Mouse (Mus musculus): ENCODE measurements around the gene Pnma5. TPM values are rescaled to one million over a fixed set of nuclear protein-coding genes. Genes with fewer than 3 reads are reported as not detected.

The Pnma5 gene
- total and polyA plus RNA-seq, 3 experiments, result 0.08 to 0.11 TPM; not detected in 1

GRCm38 (mm10) chrX:73012846-73013245 lies 24.1 kb downstream of the Pnma5 start:
- H3K9ac ChIP-seq (ENCODE audit: control insufficient read depth, low read depth, low read length, poor library complexity, severe bottlenecking), result no peak overlapping the region
- DNase-seq (ENCODE audit: low read depth, low spot score), result no peak
- H3K27me3 ChIP-seq (ENCODE audit: control insufficient read depth in 1 of 2, insufficient read depth in 2 of 2, low read length in 2 of 2), result no peaks in the 10 kb centered on the region
- H3K4me1 ChIP-seq (ENCODE audit: control insufficient read depth in 1 of 2, insufficient read depth in 2 of 2, low read length in 2 of 2), result no peaks in the 10 kb centered on the region
- no peak overlapping the region for H3K4me3 ChIP-seq (ENCODE audit: control insufficient read depth in 1 of 2, insufficient read depth in 1 of 2, low read depth in 2 of 2, low read length in 2 of 2)
- no peaks in the 10 kb centered on the region for H3K9me3 ChIP-seq (replicated peaks; ENCODE audit: insufficient read depth, low read length)
- H3K79me2 ChIP-seq (ENCODE audit: control insufficient read depth, insufficient read depth, low read length, poor library complexity), result no peaks in the 10 kb centered on the region
- TF ChIP-seq CHD2 (IDR thresholded peaks at IDR 0.05; ENCODE audit: low read length) (no peak), GABPA (IDR thresholded peaks at IDR 0.05; ENCODE audit: low read depth, low read length) (no peak), NRF1 (IDR thresholded peaks at IDR 0.05; ENCODE audit: insufficient read depth, low read depth, low read length, poor library complexity, severe bottlenecking) (no peak), MEF2A (IDR thresholded peaks at IDR 0.05; ENCODE audit: extremely low read depth, insufficient replicate concordance, low read depth, low read length, poor library complexity, severe bottlenecking) (no peak), ELF1 (IDR thresholded peaks at IDR 0.05; ENCODE audit: low read depth, low read length) (no peak), SIN3A (IDR thresholded peaks at IDR 0.05; ENCODE audit: low read length) (no peak), EP300 (IDR thresholded peaks at IDR 0.05; ENCODE audit: low read depth in 1 of 2, low read length in 2 of 2) (no peak), ZKSCAN1 (IDR thresholded peaks at IDR 0.05; ENCODE audit: low read depth, low read length) (no peak), ZC3H11A (IDR thresholded peaks at IDR 0.05; ENCODE audit: low read depth, low read length) (no peak), RCOR1 (IDR thresholded peaks at IDR 0.05; ENCODE audit: low read depth, low read length) (no peak), KAT2A (conservative IDR thresholded peaks at IDR 0.05; ENCODE audit: low read depth, low read length) (no peak), E2F4 (IDR thresholded peaks at IDR 0.05; ENCODE audit: borderline replicate concordance, low read depth, low read length) (no peak), POLR2AphosphoS5 (IDR thresholded peaks at IDR 0.05; ENCODE audit: borderline replicate concordance, low read depth, low read length) (no peak), HCFC1 (IDR thresholded peaks at IDR 0.05; ENCODE audit: low read depth, low read length) (no peak), BHLHE40 (IDR thresholded peaks at IDR 0.05; ENCODE audit: borderline replicate concordance, low read depth, low read length) (no peak), POLR2AphosphoS2 (IDR thresholded peaks at IDR 0.05; ENCODE audit: low read length) (no peak), ZMIZ1 (IDR thresholded peaks at IDR 0.05; ENCODE audit: low read depth, low read length) (no peak)
- H3K36me3 ChIP-seq (ENCODE audit: control insufficient read depth in 1 of 2, insufficient read depth in 2 of 2, low read length in 2 of 2), result no peaks in the 10 kb centered on the region
- H3K27ac ChIP-seq (ENCODE audit: control insufficient read depth, low read depth, low read length), result no peak overlapping the region

GRCm38 (mm10) chrX:73007597-73008479 lies 29.1 kb downstream of the Pnma5 start:
- Histone ChIP-seq H3K9me3 (replicated peaks; ENCODE audit: insufficient read depth, low read length) (no peaks in the 10 kb centered on the region), H3K9ac (ENCODE audit: control insufficient read depth, low read depth, low read length, poor library complexity, severe bottlenecking) (peak overlapping the region; percentile 65), H3K4me1 (ENCODE audit: control insufficient read depth in 1 of 2, insufficient read depth in 2 of 2, low read length in 2 of 2) (no peaks in the 10 kb centered on the region; a peak in 1 of 4 replicates), H3K36me3 (ENCODE audit: control insufficient read depth in 1 of 2, insufficient read depth in 2 of 2, low read length in 2 of 2) (peaks cover 0 to 7% of the 10 kb centered on the region in 2 experiments; a peak in 2 of 4 replicates), H3K79me2 (ENCODE audit: control insufficient read depth, insufficient read depth, low read length, poor library complexity) (no peaks in the 10 kb centered on the region), H3K4me3 (ENCODE audit: control insufficient read depth in 1 of 2, insufficient read depth in 1 of 2, low read depth in 2 of 2, low read length in 2 of 2) (peak overlapping the region; percentile 65 to 84), H3K27ac (ENCODE audit: control insufficient read depth, low read depth, low read length) (peak overlapping the region; percentile 81), H3K27me3 (ENCODE audit: control insufficient read depth in 1 of 2, insufficient read depth in 2 of 2, low read length in 2 of 2) (no peaks in the 10 kb centered on the region)
- DNase-seq (ENCODE audit: low read depth, low spot score), result peak; percentile 90
- TF ChIP-seq MAFK (IDR thresholded peaks at IDR 0.05; ENCODE audit: borderline replicate concordance, low read depth, low read length) (no peak), GABPA (IDR thresholded peaks at IDR 0.05; ENCODE audit: low read depth, low read length) (no peak), RCOR1 (IDR thresholded peaks at IDR 0.05; ENCODE audit: low read depth, low read length) (no peak), MXI1 (IDR thresholded peaks at IDR 0.05; ENCODE audit: low read depth, low read length) (peak; percentile 43; the same call in 1 of the 2 replicates), USF1 (IDR thresholded peaks at IDR 0.05; ENCODE audit: low read depth, low read length) (no peak), ZMIZ1 (IDR thresholded peaks at IDR 0.05; ENCODE audit: low read depth, low read length) (peak; percentile 41; the same call in 1 of the 2 replicates), BHLHE40 (IDR thresholded peaks at IDR 0.05; ENCODE audit: borderline replicate concordance, low read depth, low read length) (no peak), ZNF384 (IDR thresholded peaks at IDR 0.05; ENCODE audit: low read depth, low read length) (0 out of 2 replicates have a peak, but pooled peaks have one; percentile 23), SIN3A (IDR thresholded peaks at IDR 0.05; ENCODE audit: low read length) (peak; percentile 54; the same call in 1 of the 2 replicates), RAD21 (IDR thresholded peaks at IDR 0.05; ENCODE audit: low read depth, low read length) (peak; percentile 98), ZC3H11A (IDR thresholded peaks at IDR 0.05; ENCODE audit: low read depth, low read length) (peak; percentile 97), NELFE (IDR thresholded peaks at IDR 0.05; ENCODE audit: low read depth, low read length) (peak; percentile 56), EP300 (IDR thresholded peaks at IDR 0.05; ENCODE audit: low read depth in 1 of 2, low read length in 2 of 2) (0 out of 4 replicates have a peak, but pooled peaks of 1 of the 2 experiments have one; percentile 14), MYC (IDR thresholded peaks at IDR 0.05; ENCODE audit: low read depth, low read length) (peak; percentile 19; the same call in 1 of the 2 replicates), MAX (IDR thresholded peaks at IDR 0.05; ENCODE audit: low read length) (peak; percentile 24; the same call in 1 of the 2 replicates), ZKSCAN1 (IDR thresholded peaks at IDR 0.05; ENCODE audit: low read depth, low read length) (no peak), JUND (IDR thresholded peaks at IDR 0.05; ENCODE audit: low read depth, low read length) (no peak), TAL1 (IDR thresholded peaks at IDR 0.05; ENCODE audit: low read length) (no peak), KAT2A (conservative IDR thresholded peaks at IDR 0.05; ENCODE audit: low read depth, low read length) (no peak)

Data from MEL (cell line).